8 mouse cellular contexts compared by ENCODE assay signal in the genomic region with DNA sequence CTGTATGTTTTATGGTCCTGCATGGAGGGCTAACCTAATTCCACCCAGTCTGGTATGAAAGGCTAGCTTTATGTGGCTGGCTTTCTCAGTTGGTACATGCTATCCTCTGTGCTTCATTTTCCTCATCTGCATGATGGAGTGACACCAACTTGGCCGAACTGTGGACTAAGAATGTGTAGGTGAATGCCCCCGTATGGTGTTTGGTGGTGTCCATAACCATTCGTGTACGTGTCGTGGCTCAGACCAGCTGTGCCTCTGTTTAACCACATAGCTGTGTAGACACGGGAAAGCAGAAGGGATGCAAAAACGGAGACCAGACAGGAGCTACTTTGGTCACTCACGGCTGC. TPM values are rescaled to one million over a fixed set of nuclear protein-coding genes. Genes with fewer than 3 reads are reported as not detected.
DNase-seq lines count a peak whose midpoint lies in the region; ATAC-seq and TF ChIP-seq lines count a peak whose summit lies in the region.
"Not testable (repeated sequence)": the region's sequence is repeated elsewhere in the genome, so short reads cannot be mapped to it uniquely, and the experiment has no call there.

No protein-coding gene starts in this region.

- not testable (repeated sequence) for H3K36me3 ChIP-seq in heart, embryonic 12.5 days; hindbrain, postnatal 0 days (ENCODE audit: insufficient read depth, low read length); limb, embryonic 11.5 days (ENCODE audit: control insufficient read depth, insufficient read depth, low read length); lung, embryonic 14.5 days (ENCODE audit: insufficient read depth); midbrain, embryonic 16.5 days (ENCODE audit: control insufficient read depth, insufficient read depth, low read length); stomach, embryonic 15.5 days

- ATAC-seq in activated CD4-positive, CD25-positive, alpha-beta regulatory T cell, adult 4 months: peak; percentile 1
- peak; percentile 53; the same call in 1 of the 2 replicates for ATAC-seq in erythroid progenitor cell, adult 5-6 weeks (replicated peaks; ENCODE audit: low FRiP score, poor library complexity, severe bottlenecking)
- ATAC-seq in heart, embryonic 12.5 days (ENCODE audit: insufficient number of reproducible peaks, low FRiP score): peak; percentile 15; the same call in 1 of the 2 replicates
- peak; percentile 48 for ATAC-seq in hindbrain, postnatal 0 days
- ATAC-seq in limb, embryonic 11.5 days (ENCODE audit: insufficient number of reproducible peaks, low FRiP score, low TSS enrichment, low read depth): peak; percentile 38; the same call in 1 of the 2 replicates
- not testable (repeated sequence) for ATAC-seq in lung, embryonic 14.5 days (ENCODE audit: insufficient read depth); stomach, embryonic 15.5 days (ENCODE audit: insufficient read depth, low FRiP score, low read depth)
- peak; percentile 49; the same call in 1 of the 2 replicates for ATAC-seq in midbrain, embryonic 16.5 days

- H3K4me1 ChIP-seq in heart, embryonic 12.5 days (replicated peaks); hindbrain, postnatal 0 days (ENCODE audit: insufficient read depth, low read length); limb, embryonic 11.5 days (ENCODE audit: control insufficient read depth, insufficient read depth, low read length); lung, embryonic 14.5 days (ENCODE audit: insufficient read depth); midbrain, embryonic 16.5 days (ENCODE audit: control insufficient read depth, insufficient read depth, low read length); stomach, embryonic 15.5 days: not testable (repeated sequence)

- not testable (repeated sequence) for TF ChIP-seq CTCF in hindbrain, postnatal 0 days (IDR thresholded peaks at IDR 0.05; ENCODE audit: low read depth); lung, embryonic 14.5 days (IDR thresholded peaks at IDR 0.05; ENCODE audit: low read depth)

- H3K4me2 ChIP-seq in heart, embryonic 12.5 days: peak overlapping the region; percentile 77
- H3K4me2 ChIP-seq in hindbrain, postnatal 0 days (ENCODE audit: low read depth, low read length): peak overlapping the region; percentile 60
- peak overlapping the region; percentile 50 for H3K4me2 ChIP-seq in limb, embryonic 11.5 days (ENCODE audit: low read depth, severe bottlenecking)
- H3K4me2 ChIP-seq in lung, embryonic 14.5 days: peak overlapping the region; percentile 67
- peak overlapping the region; percentile 61 for H3K4me2 ChIP-seq in midbrain, embryonic 16.5 days (ENCODE audit: low read length)
- H3K4me2 ChIP-seq in stomach, embryonic 15.5 days: peak overlapping the region; percentile 57

- H3K27ac ChIP-seq in heart, embryonic 12.5 days (ENCODE audit: poor library complexity, severe bottlenecking): peak overlapping the region; percentile 96; the same call in 1 of the 2 replicates
- peak overlapping the region; percentile 77; the same call in 1 of the 2 replicates for H3K27ac ChIP-seq in hindbrain, postnatal 0 days
- not testable (repeated sequence) for H3K27ac ChIP-seq in limb, embryonic 11.5 days (replicated peaks; ENCODE audit: low read depth, low read length); lung, embryonic 14.5 days (ENCODE audit: low read depth); stomach, embryonic 15.5 days
- H3K27ac ChIP-seq in midbrain, embryonic 16.5 days (ENCODE audit: low read length): peak overlapping the region; percentile 86

- H3K9me3 ChIP-seq in heart, embryonic 12.5 days (replicated peaks); hindbrain, postnatal 0 days (ENCODE audit: low read length); limb, embryonic 11.5 days (ENCODE audit: control insufficient read depth, low read length); lung, embryonic 14.5 days (ENCODE audit: low read depth, low read length); midbrain, embryonic 16.5 days (replicated peaks; ENCODE audit: control insufficient read depth, low read length, poor library complexity, severe bottlenecking); stomach, embryonic 15.5 days: not testable (repeated sequence)

- no CpG with 5 or more reads among the region's 8 CpGs for WGBS in heart, embryonic 12.5 days
- no CpG with 5 or more reads among the region's 8 CpGs for WGBS in hindbrain, postnatal 0 days
- no CpG with 5 or more reads among the region's 8 CpGs for WGBS in limb, embryonic 11.5 days
- no CpG with 5 or more reads among the region's 8 CpGs for WGBS in lung, embryonic 14.5 days
- no CpG with 5 or more reads among the region's 8 CpGs for WGBS in midbrain, embryonic 16.5 days
- no CpG with 5 or more reads among the region's 8 CpGs for WGBS in stomach, embryonic 15.5 days

- DNase-seq in hindbrain, postnatal 0 days (ENCODE audit: low spot score); limb, embryonic 11.5 days (ENCODE audit: low spot score); lung, embryonic 14.5 days: not testable (repeated sequence)

- H3K4me3 ChIP-seq in heart, embryonic 12.5 days: peak overlapping the region; percentile 71
- H3K4me3 ChIP-seq in hindbrain, postnatal 0 days (ENCODE audit: low read length): peak overlapping the region; percentile 50; the same call in 1 of the 2 replicates
- H3K4me3 ChIP-seq in limb, embryonic 11.5 days (ENCODE audit: low read depth, low read length): not testable (repeated sequence)
- H3K4me3 ChIP-seq in lung, embryonic 14.5 days (ENCODE audit: low read depth, low read length): peak overlapping the region; percentile 51
- H3K4me3 ChIP-seq in midbrain, embryonic 16.5 days (ENCODE audit: low read depth, low read length): peak overlapping the region; percentile 55
- H3K4me3 ChIP-seq in stomach, embryonic 15.5 days (replicated peaks): peak overlapping the region; percentile 61

- H3K27me3 ChIP-seq in heart, embryonic 12.5 days (replicated peaks); hindbrain, postnatal 0 days (ENCODE audit: insufficient read depth, low read length); limb, embryonic 11.5 days (ENCODE audit: control insufficient read depth, insufficient read depth, low read length); lung, embryonic 14.5 days (ENCODE audit: insufficient read depth, low read length); midbrain, embryonic 16.5 days (ENCODE audit: control insufficient read depth, insufficient read depth, low read depth, low read length); stomach, embryonic 15.5 days (replicated peaks): not testable (repeated sequence)

- H3K9ac ChIP-seq in heart, embryonic 12.5 days; hindbrain, postnatal 0 days (replicated peaks; ENCODE audit: low read length); limb, embryonic 11.5 days (ENCODE audit: low read length); lung, embryonic 14.5 days; stomach, embryonic 15.5 days: not testable (repeated sequence)
- peak overlapping the region; percentile 79 for H3K9ac ChIP-seq in midbrain, embryonic 16.5 days (ENCODE audit: low read depth, low read length)

RNA-seq across cellular contexts. Expression of a gene that starts 0.9 kb away (rescaled TPM):
- 10 to 100 TPM; 26.1 to 31.4 TPM for polyA plus RNA-seq in activated CD4-positive, CD25-positive, alpha-beta regulatory T cell, adult 4 months (2017; shearing (Covaris generic))
- 5.4 and 15.1 TPM in 2 replicates for total RNA-seq in erythroid progenitor cell, adult 5-6 weeks (2015; ENCODE audit: low replicate concordance)
- 2.0 and 8.1 TPM in 2 replicates for total RNA-seq in erythroid progenitor cell, adult 5-6 weeks (2017; ENCODE audit: low replicate concordance)
- polyA plus RNA-seq in heart, embryonic 12.5 days (2016; fragmentation: Nextera tagmentation; extraction: Ambion mirVana): 54.5 and 58.5 TPM in 2 replicates
- total RNA-seq in hindbrain, postnatal 0 days (2014; rRNA removed): 27.4 and 35.5 TPM in 2 replicates
- polyA plus RNA-seq in hindbrain, postnatal 0 days (2015; fragmentation: Nextera tagmentation; extraction: Ambion mirVana): 54.3 and 56.4 TPM in 2 replicates
- polyA plus RNA-seq in limb, embryonic 11.5 days (2014; fragmentation: Nextera tagmentation; extraction: Ambion mirVana): 38.6 and 41.9 TPM in 2 replicates
- polyA plus RNA-seq in lung, embryonic 14.5 days (2014; fragmentation: Nextera tagmentation; extraction: Ambion mirVana): 35.6 and 37.1 TPM in 2 replicates
- polyA plus RNA-seq in midbrain, embryonic 16.5 days (2015; fragmentation: Nextera tagmentation; extraction: Ambion mirVana): 63.2 and 69.3 TPM in 2 replicates
- 51.0 and 54.0 TPM in 2 replicates for polyA plus RNA-seq in stomach, embryonic 15.5 days (2015; fragmentation: Nextera tagmentation; extraction: Ambion mirVana)

RNA-seq across cellular contexts. Expression of a gene that starts 13.3 kb away (rescaled TPM):
- polyA plus RNA-seq in activated CD4-positive, CD25-positive, alpha-beta regulatory T cell, adult 4 months (2017; shearing (Covaris generic)): 10 to 100 TPM; 45.9 to 57.3 TPM
- 36.0 and 50.7 TPM in 2 replicates for total RNA-seq in erythroid progenitor cell, adult 5-6 weeks (2015; ENCODE audit: low replicate concordance)
- total RNA-seq in erythroid progenitor cell, adult 5-6 weeks (2017; ENCODE audit: low replicate concordance): 26.3 and 28.1 TPM in 2 replicates
- polyA plus RNA-seq in heart, embryonic 12.5 days (2016; fragmentation: Nextera tagmentation; extraction: Ambion mirVana): 28.8 and 29.2 TPM in 2 replicates
- 38.2 and 40.7 TPM in 2 replicates for total RNA-seq in hindbrain, postnatal 0 days (2014; rRNA removed)
- polyA plus RNA-seq in hindbrain, postnatal 0 days (2015; fragmentation: Nextera tagmentation; extraction: Ambion mirVana): 49.7 and 52.7 TPM in 2 replicates
- 63.6 and 64.2 TPM in 2 replicates for polyA plus RNA-seq in limb, embryonic 11.5 days (2014; fragmentation: Nextera tagmentation; extraction: Ambion mirVana)
- 58.6 and 61.4 TPM in 2 replicates for polyA plus RNA-seq in lung, embryonic 14.5 days (2014; fragmentation: Nextera tagmentation; extraction: Ambion mirVana)
- 51.0 and 56.1 TPM in 2 replicates for polyA plus RNA-seq in midbrain, embryonic 16.5 days (2015; fragmentation: Nextera tagmentation; extraction: Ambion mirVana)
- 45.5 and 47.3 TPM in 2 replicates for polyA plus RNA-seq in stomach, embryonic 15.5 days (2015; fragmentation: Nextera tagmentation; extraction: Ambion mirVana)

RNA-seq across cellular contexts. Expression of a gene that starts 22.8 kb away (rescaled TPM):
- 100 to 1,000 TPM; 368 to 401 TPM for polyA plus RNA-seq in activated CD4-positive, CD25-positive, alpha-beta regulatory T cell, adult 4 months (2017; shearing (Covaris generic))
- total RNA-seq in erythroid progenitor cell, adult 5-6 weeks (2015; ENCODE audit: low replicate concordance): 132 and 151 TPM in 2 replicates
- total RNA-seq in erythroid progenitor cell, adult 5-6 weeks (2017; ENCODE audit: low replicate concordance): 78.4 and 110 TPM in 2 replicates
- polyA plus RNA-seq in heart, embryonic 12.5 days (2016; fragmentation: Nextera tagmentation; extraction: Ambion mirVana): 227 and 228 TPM in 2 replicates
- 12.5 and 24.9 TPM in 2 replicates for total RNA-seq in hindbrain, postnatal 0 days (2014; rRNA removed)
- polyA plus RNA-seq in hindbrain, postnatal 0 days (2015; fragmentation: Nextera tagmentation; extraction: Ambion mirVana): 150 and 167 TPM in 2 replicates
- polyA plus RNA-seq in limb, embryonic 11.5 days (2014; fragmentation: Nextera tagmentation; extraction: Ambion mirVana): 144 and 161 TPM in 2 replicates
- polyA plus RNA-seq in lung, embryonic 14.5 days (2014; fragmentation: Nextera tagmentation; extraction: Ambion mirVana): 220 and 234 TPM in 2 replicates
- 66.0 and 76.3 TPM in 2 replicates for polyA plus RNA-seq in midbrain, embryonic 16.5 days (2015; fragmentation: Nextera tagmentation; extraction: Ambion mirVana)
- polyA plus RNA-seq in stomach, embryonic 15.5 days (2015; fragmentation: Nextera tagmentation; extraction: Ambion mirVana): 255 and 280 TPM in 2 replicates

RNA-seq across cellular contexts. Expression of a gene that starts 31.1 kb away (rescaled TPM):
- polyA plus RNA-seq in activated CD4-positive, CD25-positive, alpha-beta regulatory T cell, adult 4 months (2017; shearing (Covaris generic)): under 1 TPM in 1 of 2 experiments, not detected in 1; 0.20 TPM
- not detected in 2 replicates for total RNA-seq in erythroid progenitor cell, adult 5-6 weeks (2015; ENCODE audit: low replicate concordance)
- not detected in 2 replicates for total RNA-seq in erythroid progenitor cell, adult 5-6 weeks (2017; ENCODE audit: low replicate concordance)
- 0.17 and 0.19 TPM in 2 replicates for polyA plus RNA-seq in heart, embryonic 12.5 days (2016; fragmentation: Nextera tagmentation; extraction: Ambion mirVana)
- 6.1 and 7.2 TPM in 2 replicates for total RNA-seq in hindbrain, postnatal 0 days (2014; rRNA removed)
- 0.54 TPM in 1 of 2 replicates, not detected in the other for polyA plus RNA-seq in hindbrain, postnatal 0 days (2015; fragmentation: Nextera tagmentation; extraction: Ambion mirVana)
- 0.09 and 0.16 TPM in 2 replicates for polyA plus RNA-seq in limb, embryonic 11.5 days (2014; fragmentation: Nextera tagmentation; extraction: Ambion mirVana)
- 0.20 and 0.36 TPM in 2 replicates for polyA plus RNA-seq in lung, embryonic 14.5 days (2014; fragmentation: Nextera tagmentation; extraction: Ambion mirVana)
- polyA plus RNA-seq in midbrain, embryonic 16.5 days (2015; fragmentation: Nextera tagmentation; extraction: Ambion mirVana): 0.24 and 0.44 TPM in 2 replicates
- 0.19 and 0.24 TPM in 2 replicates for polyA plus RNA-seq in stomach, embryonic 15.5 days (2015; fragmentation: Nextera tagmentation; extraction: Ambion mirVana)
